Mouse (Mus musculus) Patski (cell line): ENCODE results near the gene Gtf2f2. TPM values are rescaled to one million over a fixed set of nuclear protein-coding genes. Genes with fewer than 3 reads are reported as not detected.

Experiments used
- ATAC-seq: fragments of 100-300 bp; one replicate; pipeline ENCODE4 v1.8.0; 2021
- CTCF ChIA-PET: fragments of 350-600 bp; sonication (Branson Sonifier 250); formaldehyde crosslinking; loops from one replicate; lab custom pipeline; 2022; ENCODE audit warnings: inconsistent platforms; lab: Charles Lee
- POLR2A ChIA-PET: fragments of 350-600 bp; sonication (Branson Sonifier 250); formaldehyde crosslinking; loops from one replicate; lab custom pipeline; 2022; ENCODE audit warnings: antibody characterized with exemption, inconsistent platforms; lab: Charles Lee
- DNase-seq: peaks from one replicate; pipeline ENCODE4 v3.0.0-alpha.2; 2011; ENCODE audit warnings: low read depth, low spot score
- H3K27me3 ChIP-seq: fragments of 371-371 bp; one replicate; pipeline ENCODE4 v1.5.1; 2021
- CTCF ChIP-seq: fragments of 100-300 bp; IDR thresholded peaks from one replicate; pipeline ENCODE4 v1.5.1; 2021
- in situ Hi-C: fragments of 300-500 bp; cut with MboI; formaldehyde crosslinking; loops from 3 replicates; pipeline ENCODE4 v1.11.1; 2018; ENCODE audit warnings: low pct_unique_long_range_greater_than_20kb, mixed read lengths
- polyA plus RNA-seq: library from polyadenylated mRNA; unstranded; gene quantifications from one replicate; pipeline ENCODE4 v1.2.3, GENCODE M21; 2021

The Gtf2f2 gene
- polyA plus RNA-seq, 1 experiment from 2014 or later: 31.2 TPM

- ATAC-seq: peak; percentile 82
- DNase-seq: peak; percentile 47
- in situ Hi-C loops: loop anchor here (5.0 to 25.0 kb wide), 2 partner anchors 178 to 1113 kb away; no protein-coding TSS in a partner anchor
- ChIA-PET CTCF (interaction anchor here (0.9 to 2.4 kb wide), 11 partner anchors 11 to 223 kb away, joined by 3 to 21 read pairs (median 4); no protein-coding TSS in a partner anchor), POLR2A (no interaction called here)
- H3K27me3 ChIP-seq: no peaks in the 10 kb centered on the region
- peak; percentile 90 for TF ChIP-seq CTCF
Measured at GRCm38 (mm10) chr14:75899566-75899965, 111.1 kb downstream of the Gtf2f2 start.

GRCm38 (mm10) chr14:75892118-75892517 is 118.5 kb downstream of the Gtf2f2 start:
- H3K27me3 ChIP-seq: no peaks in the 10 kb centered on the region
- ChIA-PET CTCF (interaction anchor here (0.9 to 1.1 kb wide), 2 partner anchors 119 to 186 kb away, joined by 3 read pairs; partner anchors contain the start of gene Gtf2f2), POLR2A (interaction anchor here (1.2 kb wide), 1 partner anchor 15 kb away, joined by 6 read pairs; no protein-coding TSS in a partner anchor)
- DNase-seq (no peak), ATAC-seq (no peak)
- in situ Hi-C loops: loop anchor here (25.0 kb wide), 1 partner anchor 1120 kb away; no protein-coding TSS in a partner anchor
- TF ChIP-seq CTCF: no peak

- in situ Hi-C loops: loop anchor here (25.0 kb wide), 1 partner anchor 1128 kb away; no protein-coding TSS in a partner anchor
- no peak for TF ChIP-seq CTCF
- H3K27me3 ChIP-seq: no peaks in the 10 kb centered on the region
- DNase-seq: no peak
- no peak for ATAC-seq
- POLR2A ChIA-PET: interaction anchor here (0.6 kb wide), 1 partner anchor 79 kb away, joined by 4 read pairs; no protein-coding TSS in a partner anchor
- CTCF ChIA-PET: interaction anchor here (1.1 to 1.8 kb wide), 2 partner anchors 16 to 54 kb away, joined by 3 to 4 read pairs; no protein-coding TSS in a partner anchor
Measured at GRCm38 (mm10) chr14:75883873-75884272, 126.8 kb downstream of the Gtf2f2 start.

- H3K27me3 ChIP-seq: no peaks in the 10 kb centered on the region
- POLR2A ChIA-PET: no interaction called here
- in situ Hi-C loops: loop anchor here (25.0 kb wide), 1 partner anchor 1129 kb away; no protein-coding TSS in a partner anchor
- ATAC-seq (no peak), DNase-seq (no peak)
- no peak for TF ChIP-seq CTCF
- CTCF ChIA-PET: interaction anchor here (1.1 to 1.8 kb wide), 3 partner anchors 16 to 194 kb away, joined by 3 to 4 read pairs (median 4); no protein-coding TSS in a partner anchor
Measured at GRCm38 (mm10) chr14:75883330-75883729, 127.3 kb downstream of the Gtf2f2 start.

- in situ Hi-C loops: loop anchor here (25.0 kb wide), 1 partner anchor 1130 kb away; no protein-coding TSS in a partner anchor
- ChIA-PET CTCF (no interaction called here), POLR2A (no interaction called here)
- H3K27me3 ChIP-seq: no peaks in the 10 kb centered on the region
- no peak for ATAC-seq
- DNase-seq: no peak
- TF ChIP-seq CTCF: no peak
Measured at GRCm38 (mm10) chr14:75881856-75882255, 128.8 kb downstream of the Gtf2f2 start.

- H3K27me3 ChIP-seq: no peaks in the 10 kb centered on the region
- in situ Hi-C loops: loop anchor here (10.0 to 25.0 kb wide), 2 partner anchors 586 to 1133 kb away; no protein-coding TSS in a partner anchor
- no peak for DNase-seq
- POLR2A ChIA-PET: interaction anchor here (1.1 kb wide), 1 partner anchor 197 kb away, joined by 11 read pairs; no protein-coding TSS in a partner anchor
- CTCF ChIA-PET: no interaction called here
- TF ChIP-seq CTCF: no peak
- ATAC-seq: no peak
Measured at GRCm38 (mm10) chr14:75878980-75879379, 131.7 kb downstream of the Gtf2f2 start.

- DNase-seq: no peak
- ChIA-PET POLR2A (interaction anchor here (0.6 to 1.0 kb wide), 3 partner anchors 14 to 198 kb away, joined by 4 to 6 read pairs (median 4); no protein-coding TSS in a partner anchor), CTCF (interaction anchor here (0.6 to 2.9 kb wide), 8 partner anchors 9 to 239 kb away, joined by 3 to 13 read pairs (median 4); no protein-coding TSS in a partner anchor)
- no peak for TF ChIP-seq CTCF
- ATAC-seq: peak; percentile 27
- no peaks in the 10 kb centered on the region for H3K27me3 ChIP-seq
- in situ Hi-C loops: loop anchor here (10.0 to 25.0 kb wide), 2 partner anchors 588 to 1135 kb away; no protein-coding TSS in a partner anchor
Measured at GRCm38 (mm10) chr14:75877297-75877696, 133.4 kb downstream of the Gtf2f2 start.

- in situ Hi-C loops: loop anchor here (10.0 to 25.0 kb wide), 2 partner anchors 588 to 1136 kb away; no protein-coding TSS in a partner anchor
- POLR2A ChIA-PET: no interaction called here
- peak; percentile 31 for ATAC-seq
- no peaks in the 10 kb centered on the region for H3K27me3 ChIP-seq
- peak; percentile 82 for TF ChIP-seq CTCF
- DNase-seq: no peak
- CTCF ChIA-PET: interaction anchor here (0.6 to 2.9 kb wide), 9 partner anchors 10 to 254 kb away, joined by 3 to 13 read pairs (median 4); no protein-coding TSS in a partner anchor
Measured at GRCm38 (mm10) chr14:75876320-75877043, 134.2 kb downstream of the Gtf2f2 start.

GRCm38 (mm10) chr14:75873612-75874011 is 137.1 kb downstream of the Gtf2f2 start:
- in situ Hi-C loops: loop anchor here (10.0 to 25.0 kb wide), 2 partner anchors 591 to 814 kb away; no protein-coding TSS in a partner anchor
- DNase-seq (peak; percentile 68), ATAC-seq (no peak)
- ChIA-PET CTCF (interaction anchor here (1.2 to 1.3 kb wide), 2 partner anchors 203 to 204 kb away, joined by 3 read pairs; no protein-coding TSS in a partner anchor), POLR2A (interaction anchor here (0.7 kb wide), 1 partner anchor 128 kb away, joined by 3 read pairs; no protein-coding TSS in a partner anchor)
- TF ChIP-seq CTCF: no peak
- H3K27me3 ChIP-seq: no peaks in the 10 kb centered on the region

- in situ Hi-C loops: loop anchor here (10.0 to 25.0 kb wide), 2 partner anchors 593 to 816 kb away; no protein-coding TSS in a partner anchor
- no peak for ATAC-seq
- peak; percentile 33 for TF ChIP-seq CTCF
- CTCF ChIA-PET: interaction anchor here (0.8 kb wide), 1 partner anchor 204 kb away, joined by 5 read pairs; no protein-coding TSS in a partner anchor
- POLR2A ChIA-PET: no interaction called here
- H3K27me3 ChIP-seq: no peaks in the 10 kb centered on the region
- DNase-seq: no peak
Measured at GRCm38 (mm10) chr14:75871750-75872149, 138.9 kb downstream of the Gtf2f2 start.
